10 mouse cellular contexts compared by ENCODE assay signal in the genomic region with DNA sequence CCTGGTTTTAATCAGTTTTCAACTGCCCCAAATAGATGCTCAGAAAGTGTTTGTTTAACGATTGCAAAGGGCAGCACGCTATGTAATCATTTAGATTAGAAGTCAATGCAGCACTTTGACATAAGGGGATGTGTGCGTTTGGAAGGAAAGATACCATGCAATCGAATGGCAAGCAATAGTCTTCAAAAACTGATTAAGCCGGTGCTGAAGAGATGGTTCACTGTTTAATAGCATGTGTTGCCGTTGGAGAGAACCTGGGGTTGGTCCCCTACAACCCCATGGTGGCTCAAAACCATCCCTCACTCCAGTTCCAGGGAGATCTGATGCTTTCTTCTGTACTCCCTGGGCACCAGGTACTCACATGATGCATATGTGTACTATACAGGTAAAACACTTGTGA. TPM values are rescaled to one million over a fixed set of nuclear protein-coding genes. Genes with fewer than 3 reads are reported as not detected.
DNase-seq lines count a peak whose midpoint lies in the region; ATAC-seq and TF ChIP-seq lines count a peak whose summit lies in the region.
"Had no signal": no experiment of that assay in that cellular context is flagged by ENCODE, and none has a peak within 500 bp of the region (broad histone marks: within the 10 kb centered on the region; RNA-seq: fewer than 3 reads in every experiment).

No protein-coding gene starts in this region.

- no peak for TF ChIP-seq POLR2A in small intestine, adult 2 months (IDR thresholded peaks at IDR 0.05; ENCODE audit: low read depth, low read length)

- no peak for ATAC-seq in heart, embryonic 14.5 days (ENCODE audit: insufficient number of reproducible peaks, insufficient read depth, low FRiP score, low read depth)
- ATAC-seq in neural tube, embryonic 15.5 days (ENCODE audit: low FRiP score), result no peak
- no peak for ATAC-seq in intestine, embryonic 16.5 days

- no peaks in the 10 kb centered on the region for H3K27me3 ChIP-seq in heart, embryonic 14.5 days (ENCODE audit: control insufficient read depth, insufficient read depth, low read length)
- no peaks in the 10 kb centered on the region for H3K27me3 ChIP-seq in neural tube, embryonic 15.5 days (replicated peaks)
- no peaks in the 10 kb centered on the region for H3K27me3 ChIP-seq in intestine, embryonic 16.5 days (replicated peaks; ENCODE audit: control insufficient read depth, insufficient read depth, low read length)
- H3K27me3 ChIP-seq in small intestine, adult 2 months (ENCODE audit: control insufficient read depth, insufficient read depth, low read length), result no peaks in the 10 kb centered on the region
- H3K27me3 ChIP-seq: neural tube, embryonic 12.5 days had no signal

- H3K36me3 ChIP-seq in heart, embryonic 14.5 days (ENCODE audit: control insufficient read depth, insufficient read depth, low read length), result no peaks in the 10 kb centered on the region
- H3K36me3 ChIP-seq in neural tube, embryonic 15.5 days, result no peaks in the 10 kb centered on the region
- H3K36me3 ChIP-seq in intestine, embryonic 16.5 days (ENCODE audit: control insufficient read depth, insufficient read depth, low read length), result no peaks in the 10 kb centered on the region
- H3K36me3 ChIP-seq in small intestine, adult 2 months (ENCODE audit: control insufficient read depth, insufficient read depth, low read length), result no peaks in the 10 kb centered on the region
- H3K36me3 ChIP-seq: neural tube, embryonic 12.5 days had no signal

- H3K9ac ChIP-seq in heart, embryonic 14.5 days (ENCODE audit: low read length), result no peak overlapping the region
- no peak overlapping the region for H3K9ac ChIP-seq in neural tube, embryonic 15.5 days (replicated peaks)
- H3K9ac ChIP-seq in intestine, embryonic 16.5 days (ENCODE audit: low read depth, low read length), result no peak overlapping the region
- H3K9ac ChIP-seq: neural tube, embryonic 12.5 days had no signal

- H3K4me3 ChIP-seq in heart, embryonic 14.5 days (ENCODE audit: control insufficient read depth in 1 of 2, insufficient read depth in 1 of 2, low read depth in 1 of 2, low read length in 2 of 2), result no peak overlapping the region
- no peak overlapping the region for H3K4me3 ChIP-seq in neural tube, embryonic 15.5 days (replicated peaks)
- H3K4me3 ChIP-seq in intestine, embryonic 16.5 days (ENCODE audit: low read length), result peak overlapping the region; percentile 6; the same call in 1 of the 2 replicates
- H3K4me3 ChIP-seq in small intestine, adult 2 months (ENCODE audit: low read depth, low read length), result no peak overlapping the region
- H3K4me3 ChIP-seq: neural tube, embryonic 12.5 days had no signal

- no peak for DNase-seq in heart, postnatal 10 days
- no peak for DNase-seq in neural tube, embryonic 10.5 days (ENCODE audit: extremely low spot score, low spot score)
- no peak for DNase-seq in left cerebral cortex, adult 18-20 months (ENCODE audit: low spot score in 2 of 2)
- DNase-seq in right cerebral cortex, postnatal 25 days, result no peak
- DNase-seq: right cerebral cortex, adult 18-20 months had no signal

- no peaks in the 10 kb centered on the region for H3K9me3 ChIP-seq in heart, embryonic 14.5 days (ENCODE audit: control insufficient read depth, low read length)
- no peaks in the 10 kb centered on the region for H3K9me3 ChIP-seq in neural tube, embryonic 15.5 days (replicated peaks)
- no peaks in the 10 kb centered on the region for H3K9me3 ChIP-seq in intestine, embryonic 16.5 days (ENCODE audit: control insufficient read depth, low read length)
- H3K9me3 ChIP-seq: neural tube, embryonic 12.5 days had no signal

- peaks cover 9 to 19% of the 10 kb centered on the region in 2 experiments for H3K4me1 ChIP-seq in heart, embryonic 14.5 days (ENCODE audit: control insufficient read depth in 2 of 2, insufficient read depth in 2 of 2, low read length in 2 of 2)
- peaks cover 14% of the 10 kb centered on the region for H3K4me1 ChIP-seq in neural tube, embryonic 15.5 days
- H3K4me1 ChIP-seq in intestine, embryonic 16.5 days (ENCODE audit: control insufficient read depth, insufficient read depth, low read length), result peaks cover 14% of the 10 kb centered on the region
- peaks cover 5% of the 10 kb centered on the region; the same call in 1 of the 2 replicates for H3K4me1 ChIP-seq in small intestine, adult 2 months (ENCODE audit: control insufficient read depth, insufficient read depth, insufficient read length, low read length)

- TF ChIP-seq CTCF in small intestine, adult 2 months (IDR thresholded peaks at IDR 0.05; ENCODE audit: extremely low read depth, insufficient read length, insufficient replicate concordance, low read depth, low read length), result no peak

- peak overlapping the region in 1 of 2 experiments; percentile 95; a peak in 1 of 4 replicates for H3K27ac ChIP-seq in heart, embryonic 14.5 days (replicated peaks in 1 of 2; ENCODE audit: control insufficient read depth in 1 of 2, insufficient read depth in 1 of 2, low read depth in 2 of 2, low read length in 2 of 2)
- H3K27ac ChIP-seq in neural tube, embryonic 15.5 days (replicated peaks), result no peak overlapping the region
- H3K27ac ChIP-seq in intestine, embryonic 16.5 days (ENCODE audit: low read length), result 0 out of 2 replicates have a peak overlapping the region, but pooled peaks have one; percentile 33
- peak overlapping the region; percentile 5; the same call in 1 of the 2 replicates for H3K27ac ChIP-seq in small intestine, adult 2 months (ENCODE audit: insufficient read depth, low read depth, low read length)
- H3K27ac ChIP-seq: neural tube, embryonic 12.5 days had no signal

- H3K4me2 ChIP-seq in heart, embryonic 14.5 days (ENCODE audit: low read length), result peak overlapping the region; percentile 67
- 0 out of 2 replicates have a peak overlapping the region, but pooled peaks have one; percentile 75 for H3K4me2 ChIP-seq in neural tube, embryonic 15.5 days
- peak overlapping the region; percentile 50 for H3K4me2 ChIP-seq in intestine, embryonic 16.5 days (ENCODE audit: low read depth, low read length)

- intact Hi-C loops in heart, postnatal 10 days (cut with DNase I), result no loop called here

- WGBS in heart, embryonic 14.5 days, result 46% methylated on average over 6 of the region's 6 CpGs
- WGBS in neural tube, embryonic 15.5 days, result 88% methylated on average over 6 of the region's 6 CpGs
- WGBS in intestine, embryonic 16.5 days, result 49% methylated on average over 6 of the region's 6 CpGs
- WGBS in small intestine, adult 2 months, result 25% methylated on average over 6 of the region's 6 CpGs

RNA-seq across cellular contexts. Expression of a gene that starts 4.9 kb away (rescaled TPM):
- polyA plus RNA-seq in heart, embryonic 14.5 days (2014; fragmentation: Nextera tagmentation; extraction: Ambion mirVana), result 80.3 and 86.7 TPM in 2 replicates
- total RNA-seq in heart, postnatal 10 days (2021), result 10 to 100 TPM; 53.9 to 56.7 TPM
- polyA plus RNA-seq in neural tube, embryonic 15.5 days (2015; fragmentation: Nextera tagmentation; extraction: Ambion mirVana), result 61.8 and 70.4 TPM in 2 replicates
- polyA plus RNA-seq in intestine, embryonic 16.5 days (2015; fragmentation: Nextera tagmentation; extraction: Ambion mirVana), result 67.9 and 70.9 TPM in 2 replicates
- polyA plus RNA-seq in small intestine, adult 2 months (2012; rRNA removed), result 6.0 and 11.2 TPM in 2 replicates
- 10 to 100 TPM; 63.7 to 64.2 TPM for total RNA-seq in left cerebral cortex, adult 18-20 months (2021)
